Mouse (Mus musculus) erythroblast, embryonic 14.5 days (primary cell): ENCODE measurements around the gene T.

Source experiments
- GATA1 ChIP-seq: IDR thresholded peaks from 2 replicates; pipeline ENCODE4 v1.6.1; 2012; ENCODE audit warnings: low read length, inconsistent platforms, mixed read lengths
- TAL1 ChIP-seq: IDR thresholded peaks from 3 replicates; pipeline ENCODE4 v1.6.1; 2012; ENCODE audit warnings: low read length, inconsistent platforms, mixed read lengths

GRCm38 (mm10) chr17:8388990-8389789, 45.0 kb upstream of the T start:
- no peak for TF ChIP-seq GATA1
- TF ChIP-seq TAL1: no peak
